Mouse (Mus musculus) left cerebral cortex, postnatal 10 days (tissue): ENCODE results near the gene Fam133b. TPM values are rescaled to one million over a fixed set of nuclear protein-coding genes. Genes with fewer than 3 reads are reported as not detected.
"Not testable (repeated sequence)": the region's sequence is repeated elsewhere in the genome, so short reads cannot be mapped to it uniquely, and the experiment has no call there.

ENCODE experiments used
- DNase-seq, 2 experiments: peaks; one replicate each; pipeline ENCODE4 v3.0.0; 2021 to 2022; ENCODE audit warnings: low spot score in 2 of 2, mixed read lengths in 1 of 2; ENCODE audit errors: extremely low spot score in 1 of 2
- intact Hi-C: fragments of 180-260 bp; cut with DNase I; formaldehyde crosslinking; loops from one replicate; pipeline ENCODE4 v1.15.1; 2025
- total RNA-seq, 2 experiments: library from RNA; stranded (reverse); gene quantifications; 2 replicates each; pipeline ENCODE4 v1.2.3; 2021

Fam133b gene
- total RNA-seq, 2 experiments from 2014 or later = 37.0 to 39.3 TPM

DNA sequence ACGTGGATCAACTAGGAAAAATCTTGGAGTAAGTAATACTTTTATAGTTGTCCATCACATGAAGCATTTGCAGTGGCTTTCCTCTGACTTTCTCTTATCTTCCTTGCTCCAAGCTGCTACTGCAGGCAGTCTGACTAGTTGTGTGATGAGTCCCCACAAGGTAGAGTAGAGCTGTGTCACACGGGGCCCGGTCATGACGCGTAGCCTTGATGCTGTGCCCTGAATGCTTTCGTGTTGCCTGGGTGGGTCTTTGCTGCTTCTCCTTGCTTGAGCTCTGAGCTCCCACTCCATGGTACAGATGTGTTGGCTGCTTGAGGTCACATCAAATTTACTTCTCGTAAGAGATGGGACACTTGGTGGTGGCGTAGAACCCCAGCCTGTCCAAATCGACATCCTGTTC is 28.2 kb upstream of the Fam133b start:
- DNase-seq = no peak
- intact Hi-C loops = loop anchor here (5.0 kb wide), 2 partner anchors 293 to 363 kb away; no protein-coding TSS in a partner anchor

DNA sequence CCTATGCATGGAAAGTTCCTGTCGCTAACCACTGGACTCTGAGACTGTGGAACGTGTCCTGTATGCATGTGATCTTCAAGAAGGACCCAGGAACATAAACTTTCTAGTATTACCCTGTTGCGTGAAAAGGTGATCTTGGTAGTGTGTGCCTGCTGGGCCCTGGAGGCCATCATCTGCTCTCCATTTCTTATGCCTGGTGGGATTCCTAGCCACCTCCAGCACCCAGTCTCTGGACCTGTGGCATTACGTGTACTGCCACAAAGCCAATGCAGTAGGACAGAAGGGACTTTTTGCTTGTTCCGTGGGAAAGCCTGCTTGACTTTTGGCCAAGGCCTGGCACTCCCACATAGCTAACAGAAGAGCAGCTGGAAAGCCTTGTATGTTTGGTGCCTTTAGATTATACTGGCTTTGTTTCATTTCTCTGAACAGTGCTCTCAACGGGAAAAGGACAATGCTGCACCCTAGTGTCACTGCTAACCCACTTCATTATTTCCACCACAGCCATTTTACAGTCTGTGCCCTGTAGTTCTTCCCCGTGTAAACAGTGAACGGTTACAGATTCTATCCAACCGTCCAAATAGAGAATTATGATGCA is 27.1 kb upstream of the Fam133b start:
- intact Hi-C loops = loop anchor here (2.0 to 5.0 kb wide), 3 partner anchors 172 to 364 kb away; no protein-coding TSS in a partner anchor
- DNase-seq = peak; percentile 55 to 56

DNA sequence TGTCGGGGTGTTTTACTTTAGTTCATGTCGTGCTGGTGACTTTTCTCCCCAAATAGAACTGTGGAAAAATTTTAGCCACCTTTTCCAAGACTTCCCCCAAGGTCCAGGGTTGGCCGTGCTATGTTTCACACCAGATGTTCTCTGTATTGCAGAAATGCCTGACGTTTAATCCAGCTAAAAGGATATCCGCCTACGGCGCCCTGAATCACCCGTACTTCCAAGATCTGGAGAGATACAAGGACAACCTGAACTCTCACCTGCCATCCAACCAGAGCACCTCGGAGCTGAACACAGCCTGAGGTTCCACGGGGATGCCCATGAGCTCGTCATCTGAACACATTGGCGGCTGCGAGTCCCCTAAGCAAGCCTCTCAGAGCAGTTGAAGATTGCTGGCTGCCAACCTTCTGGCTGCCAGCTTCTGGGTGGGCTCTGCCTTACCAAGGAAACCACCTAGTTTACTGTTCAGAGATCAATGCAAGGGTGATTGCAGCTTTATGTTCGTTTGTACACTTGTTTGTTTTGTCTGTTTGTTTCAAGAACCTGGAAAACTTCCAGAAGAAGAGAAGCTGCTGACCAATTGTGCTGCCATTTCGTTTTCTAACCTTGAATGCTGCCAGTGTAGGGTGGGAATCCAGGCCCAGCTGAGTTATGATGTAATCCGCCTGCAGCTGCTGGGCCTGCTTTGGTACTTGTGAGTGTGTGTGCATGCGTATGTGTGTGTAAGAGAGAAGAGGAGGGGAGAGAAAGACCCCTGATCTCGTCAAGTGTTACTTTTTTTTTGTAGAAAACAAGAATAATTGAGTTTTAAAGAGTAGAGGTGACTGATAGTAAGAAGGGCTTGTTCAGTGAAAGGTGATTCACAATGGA is 22.9 kb upstream of the Fam133b start:
- DNase-seq = no peak
- intact Hi-C loops = no loop called here

DNA sequence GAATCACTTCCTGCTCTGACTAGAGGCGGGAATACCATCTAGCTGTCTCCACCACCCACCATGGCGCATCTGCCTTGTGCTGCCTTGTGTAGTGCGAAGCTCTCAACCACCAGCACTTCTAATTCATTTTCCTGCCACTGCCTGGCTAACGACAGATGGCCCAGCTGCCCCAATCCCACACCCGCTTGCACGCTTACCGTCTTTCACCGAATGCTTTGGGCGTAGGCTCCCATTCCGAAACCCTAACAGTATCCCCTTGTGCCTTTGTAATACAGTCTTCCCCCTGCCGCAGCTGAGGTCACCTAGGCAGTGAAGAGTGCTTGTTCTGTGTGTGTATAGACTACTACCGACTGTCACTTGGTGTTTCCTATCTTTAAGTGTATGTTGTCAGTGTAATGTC is 21.9 kb upstream of the Fam133b start:
- DNase-seq = no peak
- intact Hi-C loops = no loop called here

DNA sequence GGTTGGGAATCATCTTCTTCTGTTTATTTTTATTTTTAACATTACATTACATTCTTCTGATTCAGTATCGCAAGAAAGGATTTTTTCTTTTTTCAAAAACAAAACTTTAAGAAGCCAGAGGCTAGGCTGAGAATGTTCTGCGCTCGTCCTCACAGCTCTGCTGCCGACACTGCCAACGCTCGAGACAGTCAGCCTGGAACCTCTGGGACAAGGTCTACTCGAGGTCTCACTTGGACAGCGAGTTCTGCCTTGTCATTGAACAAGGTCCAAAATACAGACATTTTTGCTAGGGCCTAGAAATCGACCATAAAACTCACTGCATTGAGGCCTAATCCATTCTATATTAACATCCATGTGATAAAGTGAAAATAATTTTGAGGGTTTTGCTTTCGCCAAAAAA is 20.8 kb upstream of the Fam133b start:
- DNase-seq = no peak
- intact Hi-C loops = no loop called here

DNA sequence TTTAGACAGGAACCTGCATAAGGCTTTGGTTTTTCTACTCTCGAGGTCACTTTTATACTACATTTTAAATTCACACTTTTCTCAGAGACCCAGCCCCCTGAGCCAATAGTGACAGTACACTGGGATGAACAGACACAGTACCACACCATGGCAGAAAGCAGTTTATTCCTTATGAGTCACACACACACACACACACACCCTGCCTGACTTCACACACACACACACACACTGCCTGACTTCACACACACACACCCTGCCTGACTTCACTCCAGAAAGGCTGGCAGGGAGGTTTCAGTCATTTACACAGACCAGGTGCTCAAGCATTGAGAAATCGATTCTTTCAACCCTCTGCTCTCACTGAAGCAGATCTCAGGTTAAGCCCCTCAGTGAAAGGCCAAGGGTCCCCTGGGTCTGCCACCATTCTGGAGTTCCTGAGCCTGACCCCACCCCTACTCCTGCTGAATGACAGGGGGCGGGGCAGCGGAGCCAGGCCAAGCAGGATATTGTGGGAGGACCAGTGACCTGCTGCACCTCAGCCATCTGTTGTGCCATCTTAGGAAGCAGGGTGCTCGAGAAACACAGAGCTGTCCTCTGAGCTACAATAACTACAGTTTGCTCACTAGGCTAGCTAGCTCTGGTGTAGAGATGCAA is 16.5 kb upstream of the Fam133b start:
- no peak for DNase-seq
- intact Hi-C loops = no loop called here

DNA sequence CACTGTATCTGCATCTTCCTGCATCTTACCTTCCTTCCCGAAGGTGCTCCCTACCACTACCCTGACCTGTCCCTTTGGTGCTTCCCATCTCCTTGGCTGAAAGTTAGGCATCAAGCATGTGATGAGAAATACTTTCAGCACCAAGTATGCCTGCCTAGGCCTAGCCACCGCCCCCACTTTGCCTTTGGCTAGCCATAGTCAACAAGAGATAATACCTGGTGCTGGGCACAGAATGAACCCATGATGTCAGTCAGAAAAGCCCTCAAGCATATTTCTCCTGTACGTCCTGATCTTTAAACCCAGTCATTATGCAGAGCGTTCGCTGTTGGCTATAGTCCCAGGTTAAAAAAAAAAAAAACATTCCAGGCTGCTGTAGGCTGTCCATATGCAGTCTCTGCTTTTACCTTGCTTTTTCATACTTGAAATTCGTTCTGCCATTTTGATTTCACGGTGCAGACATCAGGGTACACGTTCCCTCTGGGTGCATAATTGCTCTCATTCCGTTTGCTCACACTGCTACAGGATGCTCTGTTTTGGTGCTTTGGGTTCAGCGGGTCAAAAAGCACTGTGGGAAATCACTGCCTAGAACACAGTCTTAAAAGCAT is 13.9 kb upstream of the Fam133b start:
- no peak for DNase-seq
- intact Hi-C loops = no loop called here

DNA sequence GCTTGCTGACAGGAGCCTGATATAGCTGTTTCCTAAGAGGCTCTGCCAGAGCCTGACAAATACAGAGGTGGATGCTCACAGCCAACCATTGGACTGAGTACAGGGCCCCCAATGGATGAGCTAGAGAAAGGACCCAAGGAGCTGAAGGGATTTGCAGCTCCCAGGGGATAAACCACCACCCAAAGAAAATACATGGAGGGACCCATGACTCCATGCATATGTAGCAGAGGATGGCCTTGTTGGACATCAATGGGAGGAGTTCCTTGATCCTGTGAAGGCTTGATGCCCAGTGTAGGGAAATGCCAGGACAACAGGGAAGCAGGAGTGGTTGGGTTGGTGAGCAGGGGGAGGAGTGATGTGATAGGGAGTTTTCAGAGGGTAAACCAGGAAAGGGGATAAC is 11.6 kb upstream of the Fam133b start:
- intact Hi-C loops = not testable (repeated sequence)

DNA sequence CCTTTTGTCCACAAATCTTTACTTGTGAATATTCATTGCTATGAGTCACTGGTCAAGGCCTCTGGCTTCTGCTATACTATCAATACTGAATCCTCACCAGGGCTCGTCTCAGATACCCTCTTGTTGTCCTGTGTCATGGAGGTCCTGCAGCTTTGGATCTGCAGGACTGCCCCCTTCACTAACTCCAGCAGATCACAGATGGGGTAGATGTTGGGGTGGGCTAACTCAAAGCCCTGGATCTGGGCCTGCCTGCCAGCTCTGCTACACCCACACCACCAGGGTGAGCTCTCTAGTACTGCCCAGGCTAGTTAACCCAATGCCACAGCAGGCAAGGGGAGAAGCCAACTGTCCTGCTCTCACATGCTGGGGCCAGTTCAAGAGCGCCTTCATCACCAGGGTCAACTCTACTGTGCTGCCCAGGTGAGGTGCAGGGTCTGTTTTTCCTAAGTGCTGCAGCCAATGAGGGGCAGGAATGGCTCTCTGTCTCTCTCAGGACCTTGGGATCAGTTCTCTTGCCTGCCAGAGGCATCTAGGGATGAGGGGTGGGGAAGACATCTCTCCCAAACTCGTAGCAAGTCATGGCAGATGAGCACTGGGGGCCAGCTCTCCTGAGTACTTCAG is 6.9 kb upstream of the Fam133b start:
- DNase-seq = no peak
- intact Hi-C loops = no loop called here

More for the DNA sequence above, 11.6 kb upstream of the Fam133b start:
- not testable (repeated sequence) for DNase-seq

DNA sequence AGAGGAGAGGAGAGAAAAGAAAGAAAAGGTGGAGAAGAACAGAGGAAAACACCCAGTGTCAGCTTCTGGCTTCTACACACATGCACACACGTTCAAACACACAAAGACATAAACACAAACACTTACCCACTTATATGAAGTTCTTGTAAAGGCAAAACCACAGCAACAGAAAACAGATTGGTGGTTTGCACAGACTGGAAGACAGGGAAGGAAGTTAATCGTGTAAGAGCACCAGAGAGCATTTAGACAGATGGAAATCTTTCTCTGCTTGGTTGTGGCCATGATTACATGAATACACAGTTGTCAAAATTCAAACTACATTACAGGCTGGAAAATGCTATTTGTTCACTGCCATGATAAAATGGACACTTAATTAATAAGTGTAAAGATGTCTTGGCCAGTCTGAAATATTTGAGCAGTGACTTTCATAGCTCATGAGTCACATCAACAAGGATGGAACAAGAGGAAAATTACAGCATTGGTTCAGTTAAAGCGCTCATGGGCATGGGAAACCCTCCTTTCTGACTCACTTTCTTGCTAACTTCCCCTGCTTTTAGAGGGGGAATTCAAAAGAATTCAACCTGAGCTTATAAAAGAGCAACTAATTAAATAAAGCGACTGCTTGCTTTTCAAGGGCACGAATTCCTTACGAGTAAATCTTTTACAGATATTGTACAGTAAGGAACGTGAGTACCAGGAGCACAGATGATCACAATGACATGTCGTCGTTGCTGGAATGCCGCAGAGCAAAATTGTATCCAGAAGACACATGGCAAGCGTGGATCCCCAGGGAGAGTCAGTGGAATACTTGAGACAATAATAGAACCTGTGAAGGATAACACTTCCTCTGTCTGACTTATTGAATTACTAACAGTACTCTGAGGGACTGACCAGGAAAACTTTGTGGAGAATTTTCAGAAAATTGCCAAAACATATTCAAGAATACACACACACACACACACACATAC is 4.8 kb upstream of the Fam133b start:
- intact Hi-C loops = no loop called here
- no peak for DNase-seq

DNA sequence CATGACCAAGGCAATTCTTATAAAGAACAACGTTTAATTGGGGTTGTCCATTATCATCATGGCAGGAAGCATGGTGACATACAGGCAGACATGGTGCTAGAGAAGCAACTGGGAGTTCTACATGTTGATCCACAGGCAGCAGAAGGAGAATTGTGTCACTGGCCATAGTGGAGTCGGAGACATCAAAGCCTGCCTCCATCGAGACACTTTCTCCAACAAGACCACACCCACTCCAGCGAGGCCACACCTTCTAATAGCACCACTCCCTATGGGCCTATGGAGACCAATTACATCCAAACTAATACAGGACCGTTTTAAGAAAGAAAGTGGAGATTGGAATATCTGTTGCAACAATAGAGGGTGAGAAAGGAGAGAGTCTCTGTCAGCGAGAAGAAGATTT is 1.8 kb upstream of the Fam133b start:
- no peak for DNase-seq
- intact Hi-C loops = no loop called here

DNA sequence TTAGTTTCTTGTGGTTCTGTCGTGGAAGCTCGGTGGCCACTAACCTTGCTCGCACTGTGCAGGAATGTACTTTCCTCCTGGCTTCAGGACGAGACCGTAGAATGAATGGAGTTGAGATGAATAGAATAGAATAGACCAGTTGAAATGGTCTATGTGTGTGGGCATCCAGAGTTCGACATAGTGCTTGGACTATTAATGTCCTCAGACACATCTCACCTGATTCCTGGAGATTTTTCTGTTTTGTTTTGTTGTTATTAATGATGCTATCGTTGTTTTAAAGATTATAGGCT is 792 bp downstream of the Fam133b start:
- intact Hi-C loops = no loop called here
- no peak for DNase-seq

DNA sequence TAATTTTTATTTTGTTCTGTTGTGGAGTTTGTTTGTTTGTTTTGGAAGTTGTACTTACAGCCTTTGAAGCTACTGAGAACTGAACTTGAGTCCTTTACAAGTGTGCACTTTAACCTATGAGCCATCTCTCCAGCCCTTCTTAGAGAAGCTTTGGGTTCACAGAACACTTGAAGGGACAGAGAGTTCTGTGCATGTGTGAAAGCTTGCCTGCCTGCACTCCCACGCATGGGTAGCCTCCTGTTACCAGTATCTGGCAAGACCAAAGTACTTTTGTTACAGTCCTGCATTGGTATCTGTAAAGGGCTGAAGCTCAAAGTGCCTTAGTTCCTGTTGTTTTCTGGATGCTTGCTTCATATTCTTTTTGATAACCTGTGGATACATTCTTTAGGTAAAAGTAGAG is 2.6 kb downstream of the Fam133b start:
- intact Hi-C loops = no loop called here
- DNase-seq = no peak

DNA sequence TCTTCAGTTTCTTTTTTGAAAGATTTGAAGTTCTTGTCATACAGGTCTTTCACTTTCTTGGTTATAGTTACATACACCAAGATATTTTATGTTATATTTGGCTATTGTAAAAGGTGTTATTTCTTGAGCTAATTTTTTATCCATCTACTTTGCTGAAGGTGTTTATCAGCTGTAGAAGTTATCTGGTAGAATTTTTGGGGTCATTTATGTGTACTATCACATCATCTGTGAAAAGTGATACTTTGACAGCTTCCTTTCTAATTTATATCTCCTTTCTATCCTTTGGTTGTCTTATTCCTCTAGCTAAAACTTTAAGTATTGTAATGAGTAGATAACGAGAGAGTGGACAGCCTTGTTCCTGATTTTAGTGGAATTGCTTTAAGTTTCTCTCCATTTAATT is 7.8 kb downstream of the Fam133b start:
- intact Hi-C loops = no loop called here
- no peak for DNase-seq

DNA sequence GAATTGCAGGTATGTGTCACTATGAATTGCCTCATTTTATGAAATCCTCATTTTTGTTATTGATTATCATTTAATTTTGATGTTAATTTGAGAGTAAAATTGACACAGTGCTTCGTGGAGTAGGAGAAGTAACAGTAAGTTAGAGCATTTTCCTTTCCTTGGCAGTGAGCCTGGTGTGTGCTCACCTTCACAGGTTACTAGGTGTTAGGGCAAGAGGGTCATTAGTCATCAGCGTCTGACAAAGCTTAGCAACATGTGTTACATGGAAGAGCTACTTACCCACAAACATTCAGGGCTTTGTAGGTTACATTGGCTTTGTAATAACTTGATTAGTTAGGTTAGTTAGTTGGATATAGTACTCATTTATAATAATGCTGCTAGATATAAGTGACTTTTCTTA is 10.6 kb downstream of the Fam133b start:
- intact Hi-C loops = no loop called here
- DNase-seq = no peak

DNA sequence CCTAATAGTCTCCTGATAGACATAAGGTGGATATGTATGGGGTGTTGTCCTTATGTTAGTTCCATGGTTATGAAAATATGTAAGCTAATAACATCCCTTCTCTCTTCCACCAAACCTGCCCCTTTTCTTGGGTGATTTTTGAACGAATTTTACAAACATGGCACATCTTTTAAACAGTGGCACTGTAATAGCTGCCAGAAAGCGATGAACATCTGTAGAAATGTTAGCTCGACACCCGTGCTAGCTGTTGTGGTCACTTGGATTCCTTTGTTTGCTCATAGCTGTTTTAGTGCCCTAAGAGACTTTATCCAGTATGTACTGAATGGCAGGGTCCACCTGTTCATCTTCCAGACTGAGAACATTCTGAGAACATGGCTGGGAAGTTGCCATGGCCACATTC is 27.6 kb downstream of the Fam133b start, which contains the start of gene 1700109H08Rik:
Gene 1700109H08Rik (plus strand): TSS at position 301 of the 400 bp plus-strand sequence.
- DNase-seq = no peak
- intact Hi-C loops = no loop called here

DNA sequence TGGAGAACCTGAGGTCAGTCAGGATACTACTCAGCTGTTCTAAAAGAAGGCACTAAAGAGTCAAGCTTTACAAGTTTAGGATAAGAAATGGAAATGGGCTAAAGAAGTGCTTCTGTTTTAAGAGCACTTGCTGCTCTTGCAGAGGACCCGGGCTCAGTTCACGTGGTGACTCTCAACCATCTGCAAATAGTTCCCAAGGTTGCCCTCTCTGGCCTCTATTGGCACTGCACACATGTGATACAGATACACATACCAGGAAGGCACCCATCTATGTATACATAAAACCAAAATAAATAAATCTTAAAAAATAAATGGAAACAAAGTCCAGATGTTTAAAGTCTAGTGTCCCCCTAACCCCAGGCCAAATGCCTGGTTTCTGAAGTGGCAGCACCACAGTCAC is 31.2 kb downstream of the Fam133b start:
- intact Hi-C loops = no loop called here
- DNase-seq = no peak

DNA sequence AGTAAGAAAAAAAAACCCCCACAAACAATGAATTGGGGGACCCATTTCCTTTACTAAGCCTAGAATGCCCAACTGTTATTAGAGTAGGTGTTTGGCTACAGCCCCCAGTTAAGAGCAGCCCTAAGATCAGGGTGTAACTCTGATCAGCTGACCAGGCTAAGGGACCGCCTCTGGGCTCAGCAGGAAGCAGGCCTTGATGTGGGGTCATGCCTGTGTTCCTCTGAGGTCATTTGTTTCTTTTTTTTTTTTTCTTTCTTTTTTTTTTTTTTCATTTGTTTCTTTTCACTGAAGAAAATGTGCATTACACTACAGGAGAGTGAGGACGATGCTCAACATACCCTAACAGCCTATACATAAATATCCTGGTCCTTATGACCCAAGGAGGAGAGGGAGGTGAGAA is 34.3 kb downstream of the Fam133b start:
- intact Hi-C loops = no loop called here
- DNase-seq = no peak
